Mouse (Mus musculus): ENCODE results near the gene Ears2.
A peak's percentile ranks its signal among the peaks of the same experiment; 100 is the strongest.

DNA sequence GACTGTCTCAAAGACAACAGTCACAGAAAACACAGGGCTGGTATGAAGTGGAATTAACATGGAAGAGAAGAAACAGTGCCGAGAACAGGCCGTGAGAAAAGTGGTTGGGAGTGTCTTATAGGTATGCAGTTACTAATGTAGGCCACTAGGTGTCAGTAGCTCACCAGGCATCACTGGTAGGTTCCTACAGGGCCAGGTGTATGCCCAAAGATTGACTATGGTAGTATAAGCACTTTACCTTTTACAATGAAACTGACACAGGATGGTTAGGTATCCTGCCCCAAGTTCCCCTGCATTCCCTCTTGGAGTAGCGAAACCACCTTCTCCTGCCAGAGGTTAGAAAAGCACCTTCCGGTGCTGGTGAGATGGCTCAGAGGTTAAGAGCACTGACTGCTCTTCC is 32.2 kb upstream of the Ears2 start:
- TF ChIP-seq CTCF (IDR thresholded peaks at IDR 0.05; ENCODE audit: borderline replicate concordance, insufficient read depth, low read depth, low read length) (peak; percentile 85), POLR2A (IDR thresholded peaks at IDR 0.05; ENCODE audit: borderline replicate concordance, insufficient read depth, low read length) (no peak)
